Mouse (Mus musculus) adipocyte (in vitro differentiated cells): Measurements from ENCODE around the gene Antxr1.

ENCODE experiments used
- DNase-seq: peaks from one replicate; pipeline ENCODE4 v3.0.0-alpha.2; 2016; ENCODE audit warnings: low spot score

Gene Antxr1

DNA sequence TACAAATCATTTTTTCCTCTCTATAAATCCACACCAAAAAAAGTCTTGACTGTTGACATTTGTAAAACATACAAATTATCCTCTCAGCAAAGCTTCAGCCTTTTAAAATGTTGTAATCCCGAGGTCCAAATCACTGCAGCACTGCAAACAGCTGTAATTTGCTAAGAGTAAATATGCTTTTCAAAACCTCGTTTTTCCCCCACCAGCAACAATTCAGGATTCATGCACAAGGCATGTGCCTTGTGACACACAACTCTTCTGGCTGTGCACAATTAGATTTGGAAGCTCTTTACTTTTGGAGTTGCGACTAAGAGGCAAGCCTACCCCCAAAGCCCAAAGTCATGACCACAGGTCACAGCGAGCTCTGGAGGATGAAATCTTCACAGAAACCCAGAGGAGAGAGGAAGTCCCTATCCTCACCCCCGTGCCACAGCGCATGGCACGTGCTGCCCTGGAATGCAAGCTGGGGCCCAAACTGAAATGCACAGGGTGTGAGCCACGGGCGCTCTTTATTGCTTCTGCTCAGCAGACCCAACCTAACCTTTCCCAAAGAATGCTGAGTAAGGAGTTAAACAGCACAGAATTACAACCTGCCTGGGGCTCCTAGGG, 87.3 kb downstream of the Antxr1 start:
- DNase-seq: no peak

DNA sequence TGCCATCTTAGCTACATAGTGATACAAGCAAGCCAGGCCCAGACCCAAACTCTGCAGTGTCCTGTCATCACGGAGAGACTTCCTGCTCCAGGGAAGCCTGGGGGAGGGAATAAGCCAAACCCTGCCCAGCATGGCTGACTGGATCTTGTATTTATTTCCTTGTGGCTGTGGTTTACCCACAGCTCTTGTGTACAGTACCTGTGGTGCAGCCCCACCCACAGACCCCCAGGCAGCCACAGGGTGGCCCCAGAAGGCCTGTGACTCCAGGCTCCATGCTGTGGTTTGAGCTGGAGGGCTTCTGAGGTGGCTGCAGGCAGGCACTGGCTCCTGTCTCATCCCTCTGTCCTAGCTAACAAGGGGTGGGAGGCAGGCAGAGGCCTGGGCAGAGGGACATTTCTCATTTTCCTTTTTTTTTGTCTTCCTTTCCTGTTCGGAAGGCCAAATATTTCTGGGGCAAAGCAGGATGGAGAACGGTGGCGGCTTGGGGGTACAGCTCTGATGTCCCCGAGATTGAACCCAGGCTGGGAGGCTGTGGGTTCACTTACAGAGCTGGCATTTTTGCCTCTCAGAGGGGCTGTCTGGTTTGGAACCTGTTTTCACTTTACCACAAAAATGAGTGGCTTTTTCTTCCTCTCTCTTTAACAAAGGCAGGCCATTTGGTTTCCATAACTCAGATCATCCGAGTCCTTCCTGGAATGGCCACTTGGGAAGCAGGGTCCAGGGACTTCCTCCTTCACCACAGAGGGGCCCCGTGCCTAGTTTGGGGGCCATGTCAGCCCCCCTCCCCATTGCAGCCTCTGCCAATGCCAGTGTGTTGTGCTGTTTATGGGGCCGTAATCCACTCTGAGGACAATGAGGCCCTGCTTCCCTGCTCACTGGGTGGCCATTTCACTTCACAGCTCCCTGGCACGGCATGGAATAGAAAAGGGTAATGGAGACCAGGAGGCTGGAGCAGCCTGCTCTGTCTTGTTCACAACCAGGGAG, 91.2 kb downstream of the Antxr1 start:
- no peak for DNase-seq

DNA sequence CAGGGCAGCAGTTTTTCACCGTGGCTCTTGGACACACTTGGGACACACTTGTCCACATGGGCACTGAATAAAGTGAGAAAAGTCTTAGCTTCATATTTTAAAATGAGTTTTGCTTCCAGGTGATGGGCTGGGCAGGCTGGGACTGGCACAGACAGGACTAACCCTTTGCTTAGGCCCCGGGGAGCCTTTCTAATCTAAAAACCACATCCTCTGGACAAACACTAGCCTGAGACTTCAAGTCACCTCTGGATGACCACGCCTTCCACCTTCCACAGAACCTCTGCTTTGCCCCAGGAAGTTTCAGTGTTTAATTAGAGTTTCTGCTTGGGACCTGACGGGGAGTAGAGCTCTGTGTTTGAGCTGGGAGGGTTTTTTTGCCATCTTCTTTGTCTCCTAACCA, 98.4 kb downstream of the Antxr1 start:
- peak; percentile 31 for DNase-seq

DNA sequence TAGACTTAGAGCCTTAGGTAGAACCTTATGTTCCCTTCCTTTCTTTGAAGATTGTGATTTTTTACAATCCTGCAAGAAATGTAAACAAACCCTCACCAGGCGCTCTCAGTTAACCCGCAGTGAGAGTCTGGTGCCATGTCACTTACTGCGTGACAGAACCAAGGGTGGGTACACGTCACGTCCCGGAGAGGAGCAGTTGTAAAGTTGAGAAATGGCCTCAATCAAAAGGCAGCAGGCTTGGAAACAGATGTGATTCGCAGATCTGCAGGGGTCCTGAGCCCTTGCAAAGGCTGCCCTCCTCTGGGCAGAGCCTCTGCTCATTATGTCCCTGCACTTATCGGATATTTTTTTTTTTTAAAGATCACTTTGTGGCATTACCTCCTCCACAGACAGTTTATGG, 99.6 kb downstream of the Antxr1 start:
- no peak for DNase-seq

DNA sequence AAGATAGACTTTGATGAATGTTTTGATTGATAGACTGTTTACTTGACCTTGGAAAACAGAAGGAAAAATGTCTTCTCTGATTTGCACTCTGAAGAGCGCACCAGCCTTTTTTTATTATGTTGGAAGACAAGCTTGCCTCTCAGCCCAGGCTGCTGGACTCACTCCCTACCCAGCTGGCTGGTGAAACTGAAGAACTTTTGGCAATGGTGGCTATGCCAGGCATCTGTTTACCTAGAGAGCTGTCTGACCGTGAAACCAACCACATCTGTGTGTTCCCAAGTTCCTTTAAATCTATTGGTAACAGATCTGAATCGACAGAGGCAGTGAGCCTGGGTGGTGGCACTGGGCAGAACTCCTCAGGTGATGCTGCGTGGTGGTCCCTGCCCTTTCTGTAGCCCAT, 102.5 kb downstream of the Antxr1 start:
- no peak for DNase-seq

DNA sequence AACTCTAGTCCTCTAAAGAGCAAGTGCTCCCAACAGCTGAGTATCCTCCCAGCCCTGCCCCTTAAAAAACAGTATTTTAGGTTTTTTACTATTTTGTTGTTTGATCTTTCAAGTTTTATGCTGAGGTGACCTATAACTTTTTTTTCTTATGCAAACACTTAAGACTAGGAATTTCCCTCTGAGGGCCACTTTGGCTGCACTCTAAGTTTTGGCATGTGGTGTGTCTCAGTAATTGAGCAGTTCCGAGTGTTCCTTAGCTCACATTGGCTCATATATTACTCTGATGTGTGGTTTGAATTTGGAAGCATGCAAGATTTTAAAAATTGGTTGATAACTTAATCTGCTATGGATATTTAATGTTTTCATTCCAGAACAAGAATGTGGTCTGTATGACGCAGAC, 105.6 kb downstream of the Antxr1 start:
- DNase-seq: no peak

DNA sequence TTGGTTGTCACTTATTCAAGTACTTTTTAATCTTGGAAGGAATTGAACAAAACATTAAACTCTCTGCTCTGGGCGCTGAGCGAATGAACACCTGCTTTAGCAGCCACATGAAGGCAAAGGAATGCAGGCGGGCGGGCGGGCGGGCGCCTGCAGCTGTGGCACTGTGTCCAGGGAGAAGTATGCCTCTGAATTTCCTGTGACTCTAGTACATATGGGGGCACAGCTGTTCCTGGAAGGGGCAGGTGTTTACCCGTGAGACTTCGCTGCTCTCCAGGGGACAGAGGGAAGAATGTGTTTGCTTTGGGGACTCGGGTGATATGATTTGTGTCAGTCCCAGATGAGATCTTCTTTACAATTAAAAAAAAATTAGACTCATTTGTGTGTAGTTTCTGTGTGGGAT, 107.7 kb downstream of the Antxr1 start:
- DNase-seq: no peak

DNA sequence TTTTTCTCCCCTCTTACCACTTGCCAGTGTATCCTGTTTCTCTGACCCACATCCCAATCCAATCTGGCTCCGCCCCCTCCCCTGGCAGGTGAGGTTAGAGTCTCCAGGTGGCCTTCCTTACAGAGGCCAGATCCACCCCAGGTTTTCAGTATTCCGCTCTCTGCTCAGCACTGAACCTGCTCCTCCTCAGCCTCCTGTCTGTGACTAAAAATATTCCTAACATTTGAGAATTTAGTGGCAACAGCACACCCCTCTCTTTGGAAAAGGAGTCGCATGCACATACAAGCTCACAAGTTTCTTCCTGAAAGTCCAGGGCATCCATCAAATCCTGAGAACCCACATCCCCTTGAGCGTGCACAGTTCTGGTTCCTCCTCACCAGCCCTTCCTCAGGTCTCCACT, 109.3 kb downstream of the Antxr1 start:
- no peak for DNase-seq

DNA sequence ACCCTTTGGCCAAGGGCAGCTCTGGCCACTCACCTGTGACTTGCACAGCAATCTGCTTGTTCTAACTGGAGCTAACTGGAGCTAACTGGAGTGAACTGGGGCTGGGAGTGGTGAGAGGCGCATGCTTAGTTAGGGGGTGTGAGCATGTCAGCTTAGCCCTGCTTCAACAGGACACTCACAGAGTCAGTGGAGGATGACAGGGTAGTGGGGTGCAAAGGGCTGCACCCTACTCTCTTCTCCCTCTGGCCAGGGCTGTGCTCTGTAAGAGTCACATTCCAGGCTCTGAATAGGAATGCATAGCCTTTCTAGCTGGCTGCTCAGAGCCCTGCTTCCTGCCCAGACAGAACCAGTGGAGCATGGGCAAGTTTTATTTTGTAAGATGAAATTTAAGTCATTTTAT, 110.3 kb downstream of the Antxr1 start:
- DNase-seq: no peak

DNA sequence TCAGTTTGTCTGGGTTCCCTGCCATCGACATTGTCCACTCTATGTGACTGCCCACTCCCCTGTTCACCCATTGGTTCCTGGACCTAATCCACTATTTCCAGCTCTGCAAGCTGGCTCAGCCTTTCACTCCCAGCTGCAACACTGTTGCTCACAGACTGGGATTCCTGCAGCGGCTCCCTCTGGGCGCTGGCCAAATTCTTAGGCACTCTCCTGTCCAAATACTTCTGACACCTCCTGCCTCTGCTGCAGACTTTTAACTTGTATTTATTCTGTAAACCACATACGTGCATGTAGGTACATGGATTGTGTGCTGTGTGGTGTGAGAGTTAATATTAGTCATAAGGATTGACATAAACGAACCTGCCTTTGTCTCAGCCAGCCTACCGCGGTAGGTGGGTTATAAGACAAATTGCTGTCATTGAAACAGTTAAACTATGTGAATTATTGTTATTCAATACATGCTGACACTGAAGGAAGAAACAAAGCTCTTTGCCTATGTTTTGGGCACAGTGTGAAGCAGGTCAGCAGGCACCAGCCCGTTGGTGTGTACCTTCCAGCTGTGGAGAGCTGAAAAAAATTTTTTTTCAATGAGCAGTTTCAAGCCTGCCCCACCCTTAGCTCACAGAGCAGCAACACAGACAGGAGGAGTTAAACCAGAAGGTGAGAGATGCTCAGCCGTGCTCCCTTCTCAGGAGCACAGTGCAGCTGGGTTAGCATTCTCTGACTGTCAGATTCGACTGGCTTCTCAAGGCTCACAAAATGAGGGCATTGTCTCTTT, 112.6 kb downstream of the Antxr1 start:
- DNase-seq: peak; percentile 56

DNA sequence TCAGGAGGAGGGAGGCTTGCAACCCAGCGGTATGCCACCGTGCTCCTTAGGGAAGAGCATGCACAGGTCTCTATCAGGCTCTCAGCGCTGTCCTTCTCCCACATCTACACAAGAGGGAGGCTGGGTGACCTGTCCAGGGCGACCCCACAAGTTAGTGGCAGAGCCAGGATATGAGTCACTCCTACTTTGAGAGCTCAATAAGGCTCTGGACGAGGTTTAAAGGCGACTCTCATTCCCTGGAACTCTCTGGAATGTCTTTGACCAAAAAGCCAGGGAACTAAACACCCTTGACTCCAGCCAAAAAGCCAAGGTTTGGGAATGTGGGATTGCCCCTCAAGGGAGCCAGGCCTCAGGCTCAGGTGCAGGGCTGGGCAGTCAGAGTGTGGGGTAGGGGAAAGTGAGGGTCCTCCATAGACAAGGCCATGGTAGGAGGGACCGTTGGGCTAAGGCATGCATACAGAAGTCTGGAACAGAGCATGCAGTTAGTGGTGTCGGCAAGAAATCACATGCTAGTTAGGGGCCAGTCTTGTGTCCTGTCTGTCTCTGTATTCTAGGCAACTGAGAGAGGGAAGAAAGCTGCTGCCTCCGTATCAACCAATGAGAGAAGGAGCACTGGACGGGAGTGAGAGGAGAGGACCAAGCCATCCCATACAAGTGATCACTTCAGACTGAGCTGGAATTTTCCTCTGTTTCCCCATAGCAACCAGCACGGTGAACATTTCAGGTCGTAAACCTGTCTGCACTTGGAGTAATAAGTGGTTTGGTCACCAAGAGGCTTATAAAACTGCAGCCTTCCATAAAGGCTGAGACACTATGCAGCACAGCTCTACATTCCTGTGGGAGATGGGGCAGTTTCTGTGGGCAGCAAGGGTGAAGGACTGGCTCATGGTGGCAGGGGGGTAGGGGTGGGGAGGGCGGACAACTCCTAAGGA, 116.3 kb downstream of the Antxr1 start:
- no peak for DNase-seq

DNA sequence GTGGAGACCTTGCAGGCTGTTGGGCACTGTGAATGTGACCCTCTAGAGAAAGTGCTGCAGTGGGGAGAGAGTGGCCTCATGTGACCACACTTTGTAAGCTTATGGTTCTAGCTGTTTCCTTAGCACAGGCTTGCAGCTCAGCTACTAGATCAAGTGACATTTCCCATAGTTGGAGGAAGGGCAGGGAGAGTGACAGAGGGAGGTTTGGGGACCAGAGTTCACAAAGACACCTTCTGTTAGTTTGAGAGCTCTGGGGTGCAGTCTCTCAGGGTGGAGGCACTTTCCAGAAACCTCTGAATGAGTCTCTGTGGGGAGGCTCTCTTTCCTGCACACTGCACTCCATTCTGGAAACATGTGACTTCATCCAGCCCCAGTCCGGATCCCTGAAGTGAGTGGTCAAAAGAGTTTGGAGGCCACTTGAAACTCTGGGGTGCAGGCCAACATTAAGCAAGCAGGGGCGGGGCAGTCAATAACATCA, 119.5 kb downstream of the Antxr1 start:
- peak; percentile 73 for DNase-seq

DNA sequence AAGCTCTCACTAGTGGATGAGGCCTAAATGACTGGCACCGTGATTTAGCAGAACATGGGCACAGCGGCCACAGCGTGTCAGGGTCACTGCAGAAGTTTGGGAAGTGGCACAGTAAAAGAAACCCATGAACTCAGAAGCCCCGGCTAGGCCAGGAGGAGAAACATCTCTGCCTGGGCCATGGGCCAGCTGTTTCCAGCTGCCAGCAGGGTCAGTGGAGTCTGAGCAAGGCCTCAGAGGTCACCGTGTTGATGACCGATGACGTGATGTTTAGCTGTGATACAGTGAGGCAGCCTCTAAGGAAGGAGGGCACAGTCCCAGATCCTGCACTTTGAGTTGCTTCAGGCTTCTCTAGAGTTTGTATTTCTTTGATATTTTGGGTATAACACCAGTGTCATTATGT, 122.4 kb downstream of the Antxr1 start:
- DNase-seq: peak; percentile 91

DNA sequence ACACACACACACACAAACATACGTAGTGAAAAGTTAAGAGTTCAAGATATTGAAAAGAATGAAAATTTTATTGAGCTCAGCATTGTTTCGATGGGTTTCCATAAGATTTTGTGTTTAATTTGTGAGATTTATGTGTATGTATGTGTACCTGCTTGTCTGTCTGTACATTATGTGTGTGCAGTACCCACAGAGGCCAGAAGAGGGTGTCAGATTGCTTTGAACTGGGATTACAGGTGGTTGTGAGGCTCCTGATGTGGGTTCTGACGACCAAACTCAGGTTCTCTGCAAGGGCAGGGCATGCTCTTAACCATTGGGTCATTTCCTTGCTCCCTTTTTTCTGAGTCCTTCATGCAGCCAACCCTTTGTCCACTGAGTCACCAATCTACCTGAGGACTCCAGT, 124.1 kb downstream of the Antxr1 start:
- no peak for DNase-seq

DNA sequence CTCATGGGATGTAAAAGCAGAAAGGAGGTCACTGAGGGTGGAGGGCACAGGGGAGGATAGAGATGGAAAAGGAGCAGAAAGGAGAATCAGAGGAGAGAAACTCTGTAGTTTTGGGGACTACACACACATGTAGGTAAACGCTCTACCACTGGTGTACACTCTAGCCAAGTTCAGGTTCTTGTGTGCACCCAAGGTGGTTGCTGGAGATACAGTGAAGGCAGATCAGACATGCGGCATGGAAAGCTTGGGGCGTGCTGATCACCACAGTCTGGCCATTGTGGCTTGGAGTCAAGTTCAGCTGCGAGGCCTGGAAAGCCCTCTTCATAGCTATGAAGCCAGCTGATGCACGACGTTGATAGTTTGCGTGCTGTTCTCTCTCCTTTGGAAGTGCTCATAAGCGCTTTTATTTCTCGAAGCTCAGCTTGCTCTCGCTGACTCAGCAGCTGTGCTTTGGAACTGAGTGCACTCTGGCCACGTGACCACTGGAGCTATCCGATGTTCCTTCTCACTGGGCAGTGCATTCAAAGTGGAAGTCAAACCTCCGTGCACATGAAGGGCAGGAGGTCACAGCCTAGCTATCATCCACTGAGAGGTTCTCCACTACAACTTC, 128.1 kb downstream of the Antxr1 start:
- DNase-seq: peak; percentile 22

DNA sequence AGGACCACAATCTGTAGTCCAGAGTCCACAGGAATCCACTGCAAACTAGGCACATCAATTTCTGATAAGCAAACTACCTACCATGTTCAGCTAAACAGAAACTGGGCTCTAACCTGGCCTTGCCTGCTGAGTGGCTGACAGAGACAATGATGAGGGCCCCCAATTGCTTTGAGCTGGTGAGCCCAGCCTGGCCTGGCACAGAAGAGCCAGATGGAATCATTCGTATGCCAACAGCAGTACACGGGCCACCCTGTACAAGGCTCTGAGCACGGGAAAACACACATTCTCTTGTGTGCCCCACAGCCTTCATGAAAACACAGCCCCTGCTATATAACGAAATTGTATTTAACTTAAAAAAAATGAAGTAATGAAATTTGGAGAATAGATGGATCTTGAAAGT, 128.8 kb downstream of the Antxr1 start:
- no peak for DNase-seq

DNA sequence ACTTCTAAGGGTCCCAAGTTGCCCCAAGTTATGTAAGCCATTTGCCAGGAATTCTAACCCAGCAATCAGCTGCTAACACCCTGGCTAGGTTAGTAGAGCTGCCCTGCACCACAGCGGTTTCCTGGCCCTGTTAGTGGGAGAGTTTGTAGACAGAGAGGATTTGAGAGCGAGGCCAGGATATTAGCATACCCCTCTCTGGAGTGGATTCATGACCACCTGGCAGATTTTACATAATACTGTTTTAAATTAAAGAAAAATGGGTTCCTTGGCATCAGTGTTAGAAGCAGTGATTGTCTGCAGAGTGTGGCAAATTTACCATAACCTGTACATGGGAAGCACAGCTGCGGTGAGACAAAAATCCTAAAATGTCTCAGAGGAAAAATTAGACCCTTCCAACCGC, 132.2 kb downstream of the Antxr1 start:
- DNase-seq: no peak

DNA sequence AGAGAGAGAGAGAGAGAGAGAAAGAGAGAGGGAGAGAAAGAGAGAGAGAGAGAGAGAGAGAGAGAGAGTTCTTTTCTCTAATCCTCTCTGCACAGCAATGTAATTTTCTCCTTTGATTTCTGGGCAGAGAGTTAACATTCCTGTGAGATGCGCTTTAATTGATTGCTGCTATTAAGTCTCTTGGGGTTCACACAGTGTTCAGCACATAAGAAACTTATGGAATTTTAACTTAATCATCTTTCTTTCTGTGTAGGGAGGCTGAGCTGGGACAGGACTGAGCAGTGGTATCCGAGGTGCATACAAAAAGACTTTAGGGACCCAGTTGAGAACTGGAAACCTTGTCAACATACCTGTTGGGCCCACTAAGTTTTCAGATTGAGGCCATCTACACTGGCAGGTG, 132.6 kb downstream of the Antxr1 start:
- DNase-seq: no peak

DNA sequence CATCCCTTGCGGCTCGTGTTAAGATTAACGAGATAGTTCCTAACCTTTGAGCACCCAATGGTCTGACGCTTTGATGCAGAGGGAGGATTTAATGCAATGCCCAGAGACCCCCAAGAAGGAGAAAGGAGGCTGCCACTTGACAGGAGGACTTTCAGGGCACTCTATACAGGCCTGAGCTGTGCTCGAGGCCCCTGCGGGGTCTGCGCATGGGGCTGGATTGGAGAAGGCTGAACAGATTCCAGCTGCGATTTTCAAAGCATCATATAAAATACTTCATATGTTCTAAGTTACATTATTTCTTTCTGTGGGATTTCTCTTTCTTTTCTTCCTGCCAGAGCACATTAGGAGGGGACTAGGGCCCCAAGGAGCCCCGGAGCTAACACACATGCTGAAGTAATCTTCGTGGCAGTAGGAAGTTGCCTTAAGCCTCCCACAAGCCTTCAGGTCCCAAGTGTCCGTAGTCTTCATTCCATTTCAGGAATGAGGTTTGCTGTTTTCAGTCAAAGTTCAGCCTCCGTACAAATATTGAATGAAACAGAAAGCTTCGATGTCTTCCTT, 133.5 kb downstream of the Antxr1 start:
- no peak for DNase-seq

DNA sequence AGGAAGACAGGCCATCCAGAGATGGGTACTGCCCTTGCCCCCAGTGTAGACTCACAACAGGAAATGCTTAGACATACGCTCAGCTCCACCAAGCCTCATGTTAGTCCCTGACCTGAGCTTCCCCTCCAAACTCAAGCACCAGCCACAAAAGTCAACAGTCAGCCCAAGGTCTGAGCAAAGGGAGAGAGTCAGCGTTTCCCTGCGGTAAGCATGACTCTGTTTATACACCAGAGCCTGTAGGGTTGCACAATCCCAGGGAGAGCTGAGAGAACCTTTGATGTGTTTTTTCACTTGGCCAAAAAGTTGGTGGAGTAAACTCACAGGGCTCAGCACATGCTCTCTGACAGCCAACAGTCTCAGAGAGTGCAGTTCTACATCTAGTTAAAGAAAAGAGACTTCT, 145.9 kb downstream of the Antxr1 start:
- peak; percentile 88 for DNase-seq

DNA sequence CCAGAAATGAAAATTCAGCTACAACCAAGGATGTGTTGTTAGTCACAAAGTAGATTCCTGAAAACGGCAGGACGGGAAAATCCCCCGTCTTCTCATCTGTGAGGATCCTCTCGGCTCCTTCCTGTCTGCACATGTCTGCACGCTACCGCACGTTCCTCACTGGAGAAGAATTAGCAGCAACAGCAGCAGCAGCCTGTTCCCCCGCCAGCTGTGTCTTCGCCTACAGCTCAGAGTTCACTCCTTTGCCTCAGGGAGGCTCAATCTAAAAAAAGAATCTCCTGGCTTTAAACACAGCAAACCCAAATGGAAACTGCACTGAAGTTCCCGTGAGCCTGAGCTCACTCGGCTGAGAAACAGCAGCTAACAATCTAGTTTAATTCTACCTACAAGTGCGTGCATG, 148.6 kb downstream of the Antxr1 start:
- DNase-seq: peak; percentile 12
